Mouse (Mus musculus): ENCODE data around the gene Fkbpl. TPM values are rescaled to one million over a fixed set of nuclear protein-coding genes. Genes with fewer than 3 reads are reported as not detected.
A peak's percentile ranks its signal among the peaks of the same experiment; 100 is the strongest.

Fkbpl gene
- total and polyA plus RNA-seq, 3 experiments: 6.4 to 7.0 TPM; not detected in 1

GRCm38 (mm10) chr17:34659181-34659896 is 14.8 kb downstream of the Fkbpl start:
- Histone ChIP-seq H3K9ac (ENCODE audit: control insufficient read depth, low read depth, low read length, poor library complexity, severe bottlenecking) (peak overlapping the region; percentile 21), H3K4me1 (ENCODE audit: control insufficient read depth in 1 of 2, insufficient read depth in 2 of 2, low read length in 2 of 2) (peaks cover 0 to 23% of the 10 kb centered on the region in 2 experiments; a peak in 3 of 4 replicates), H3K4me3 (ENCODE audit: control insufficient read depth in 1 of 2, insufficient read depth in 1 of 2, low read depth in 2 of 2, low read length in 2 of 2) (peak overlapping the region in 1 of 2 experiments; percentile 64; a peak in 2 of 4 replicates), H3K27ac (ENCODE audit: control insufficient read depth, low read depth, low read length) (0 out of 2 replicates have a peak overlapping the region, but pooled peaks have one; percentile 6), H3K9me3 (replicated peaks; ENCODE audit: insufficient read depth, low read length) (no peaks in the 10 kb centered on the region), H3K27me3 (ENCODE audit: control insufficient read depth in 1 of 2, insufficient read depth in 2 of 2, low read length in 2 of 2) (no peaks in the 10 kb centered on the region), H3K79me2 (ENCODE audit: control insufficient read depth, insufficient read depth, low read length, poor library complexity) (no peaks in the 10 kb centered on the region), H3K36me3 (ENCODE audit: control insufficient read depth in 1 of 2, insufficient read depth in 2 of 2, low read length in 2 of 2) (peaks cover 0 to 3% of the 10 kb centered on the region in 2 experiments; a peak in 1 of 4 replicates)
- peak; percentile 80 for DNase-seq (ENCODE audit: low read depth, low spot score)
- TF ChIP-seq MYC (IDR thresholded peaks at IDR 0.05; ENCODE audit: low read depth, low read length) (no peak), RAD21 (IDR thresholded peaks at IDR 0.05; ENCODE audit: low read depth, low read length) (no peak), TAL1 (IDR thresholded peaks at IDR 0.05; ENCODE audit: low read length) (no peak), ZKSCAN1 (IDR thresholded peaks at IDR 0.05; ENCODE audit: low read depth, low read length) (no peak), POLR2AphosphoS2 (IDR thresholded peaks at IDR 0.05; ENCODE audit: low read length) (no peak), CTCF (IDR thresholded peaks at IDR 0.05 in 2 of 3, conservative IDR thresholded peaks at IDR 0.05 in 1 of 3; ENCODE audit: control insufficient read depth in 1 of 3, insufficient read depth in 1 of 3, low read depth in 2 of 3, low read length in 3 of 3, poor library complexity in 1 of 3, severe bottlenecking in 1 of 3) (no peak), NELFE (IDR thresholded peaks at IDR 0.05; ENCODE audit: low read depth, low read length) (no peak), HCFC1 (IDR thresholded peaks at IDR 0.05; ENCODE audit: low read depth, low read length) (no peak), E2F4 (IDR thresholded peaks at IDR 0.05; ENCODE audit: borderline replicate concordance, low read depth, low read length) (no peak), EP300 (IDR thresholded peaks at IDR 0.05; ENCODE audit: low read depth in 1 of 2, low read length in 2 of 2) (no peak), TCF12 (IDR thresholded peaks at IDR 0.05; ENCODE audit: low read depth, low read length) (no peak), USF2 (IDR thresholded peaks at IDR 0.05; ENCODE audit: borderline replicate concordance in 1 of 2, insufficient read depth in 1 of 2, low read depth in 1 of 2, low read length in 2 of 2) (no peak), SMC3 (IDR thresholded peaks at IDR 0.05; ENCODE audit: low read depth, low read length) (no peak), BHLHE40 (IDR thresholded peaks at IDR 0.05; ENCODE audit: borderline replicate concordance, low read depth, low read length) (no peak), ZMIZ1 (IDR thresholded peaks at IDR 0.05; ENCODE audit: low read depth, low read length) (no peak), ETS1 (IDR thresholded peaks at IDR 0.05; ENCODE audit: low read depth, low read length) (no peak), RCOR1 (IDR thresholded peaks at IDR 0.05; ENCODE audit: low read depth, low read length) (no peak), GABPA (IDR thresholded peaks at IDR 0.05; ENCODE audit: low read depth, low read length) (no peak)

- TF ChIP-seq EP300 (IDR thresholded peaks at IDR 0.05; ENCODE audit: low read depth in 1 of 2, low read length in 2 of 2) (no peak), USF2 (IDR thresholded peaks at IDR 0.05; ENCODE audit: borderline replicate concordance in 1 of 2, insufficient read depth in 1 of 2, low read depth in 1 of 2, low read length in 2 of 2) (no peak), SIN3A (IDR thresholded peaks at IDR 0.05; ENCODE audit: low read length) (no peak), RCOR1 (IDR thresholded peaks at IDR 0.05; ENCODE audit: low read depth, low read length) (no peak), MAFK (IDR thresholded peaks at IDR 0.05; ENCODE audit: borderline replicate concordance, low read depth, low read length) (no peak), TAL1 (IDR thresholded peaks at IDR 0.05; ENCODE audit: low read length) (no peak), GABPA (IDR thresholded peaks at IDR 0.05; ENCODE audit: low read depth, low read length) (no peak), USF1 (IDR thresholded peaks at IDR 0.05; ENCODE audit: low read depth, low read length) (no peak), MXI1 (IDR thresholded peaks at IDR 0.05; ENCODE audit: low read depth, low read length) (peak; percentile 59; the same call in 1 of the 2 replicates)
- DNase-seq (ENCODE audit: low read depth, low spot score): peak; percentile 41
- H3K4me3 ChIP-seq (ENCODE audit: control insufficient read depth in 1 of 2, insufficient read depth in 1 of 2, low read depth in 2 of 2, low read length in 2 of 2): peak overlapping the region in 1 of 2 experiments; percentile 64; a peak in 2 of 4 replicates
- H3K9ac ChIP-seq (ENCODE audit: control insufficient read depth, low read depth, low read length, poor library complexity, severe bottlenecking): peak overlapping the region; percentile 21
- H3K4me1 ChIP-seq (ENCODE audit: control insufficient read depth in 1 of 2, insufficient read depth in 2 of 2, low read length in 2 of 2): peaks cover 0 to 23% of the 10 kb centered on the region in 2 experiments; a peak in 3 of 4 replicates
- no peaks in the 10 kb centered on the region for H3K79me2 ChIP-seq (ENCODE audit: control insufficient read depth, insufficient read depth, low read length, poor library complexity)
- no peaks in the 10 kb centered on the region for H3K27me3 ChIP-seq (ENCODE audit: control insufficient read depth in 1 of 2, insufficient read depth in 2 of 2, low read length in 2 of 2)
- no peaks in the 10 kb centered on the region for H3K9me3 ChIP-seq (replicated peaks; ENCODE audit: insufficient read depth, low read length)
- 0 out of 2 replicates have a peak overlapping the region, but pooled peaks have one; percentile 6 for H3K27ac ChIP-seq (ENCODE audit: control insufficient read depth, low read depth, low read length)
- H3K36me3 ChIP-seq (ENCODE audit: control insufficient read depth in 1 of 2, insufficient read depth in 2 of 2, low read length in 2 of 2): peaks cover 0 to 3% of the 10 kb centered on the region in 2 experiments; a peak in 1 of 4 replicates
Measured at GRCm38 (mm10) chr17:34659897-34660214, 15.3 kb downstream of the Fkbpl start.
